Mouse (Mus musculus): ENCODE results near the gene B130006D01Rik.
A peak's percentile ranks its signal among the peaks of the same experiment; 100 is the strongest.
"Not testable (repeated sequence)": the region's sequence is repeated elsewhere in the genome, so short reads cannot be mapped to it uniquely, and the experiment has no call there.

The B130006D01Rik gene

GRCm38 (mm10) chr11:95713811-95714241 is 9.6 kb upstream of the B130006D01Rik start:
- DNase-seq (ENCODE audit: low spot score): no peak

GRCm38 (mm10) chr11:95714411-95714810 is 9.0 kb upstream of the B130006D01Rik start:
- no peak for DNase-seq (ENCODE audit: low spot score)

GRCm38 (mm10) chr11:95716136-95716535 is 7.3 kb upstream of the B130006D01Rik start:
- no peak for DNase-seq (ENCODE audit: low spot score)

GRCm38 (mm10) chr11:95719356-95719755 is 4.0 kb upstream of the B130006D01Rik start:
- no peak for DNase-seq (ENCODE audit: low spot score)

- DNase-seq (ENCODE audit: low spot score): no peak
Measured at GRCm38 (mm10) chr11:95724466-95724865, 1.1 kb downstream of the B130006D01Rik start.

- no peak for DNase-seq (ENCODE audit: low spot score)
Measured at GRCm38 (mm10) chr11:95726156-95726555, 2.8 kb downstream of the B130006D01Rik start.

- no peak for DNase-seq (ENCODE audit: low spot score)
Measured at GRCm38 (mm10) chr11:95727947-95728346, 4.6 kb downstream of the B130006D01Rik start.

- DNase-seq (ENCODE audit: low spot score): no peak
Measured at GRCm38 (mm10) chr11:95728916-95729907, 5.8 kb downstream of the B130006D01Rik start.

- no peak for DNase-seq (ENCODE audit: low spot score)
Measured at GRCm38 (mm10) chr11:95734485-95734884, 11.1 kb downstream of the B130006D01Rik start.

- DNase-seq (ENCODE audit: low spot score): no peak
Measured at GRCm38 (mm10) chr11:95737811-95738210, 14.4 kb downstream of the B130006D01Rik start.

- no peak for DNase-seq (ENCODE audit: low spot score)
Measured at GRCm38 (mm10) chr11:95744521-95744920, 21.1 kb downstream of the B130006D01Rik start.

GRCm38 (mm10) chr11:95746821-95747220 is 23.4 kb downstream of the B130006D01Rik start:
- DNase-seq (ENCODE audit: low spot score): no peak

GRCm38 (mm10) chr11:95748331-95748730 is 24.9 kb downstream of the B130006D01Rik start:
- no peak for DNase-seq (ENCODE audit: low spot score)

- no peak for DNase-seq (ENCODE audit: low spot score)
Measured at GRCm38 (mm10) chr11:95749619-95750018, 26.2 kb downstream of the B130006D01Rik start.

GRCm38 (mm10) chr11:95750995-95751394 is 27.6 kb downstream of the B130006D01Rik start:
- peak; percentile 90 for DNase-seq (ENCODE audit: low spot score)

GRCm38 (mm10) chr11:95755137-95755536 is 31.8 kb downstream of the B130006D01Rik start:
- DNase-seq (ENCODE audit: low spot score): not testable (repeated sequence)

GRCm38 (mm10) chr11:95760521-95760920 is 37.1 kb downstream of the B130006D01Rik start:
- DNase-seq (ENCODE audit: low spot score): peak; percentile 7

GRCm38 (mm10) chr11:95762996-95763395 is 39.6 kb downstream of the B130006D01Rik start:
- no peak for DNase-seq (ENCODE audit: low spot score)

GRCm38 (mm10) chr11:95764806-95765205 is 41.4 kb downstream of the B130006D01Rik start:
- no peak for DNase-seq (ENCODE audit: low spot score)

GRCm38 (mm10) chr11:95765334-95765733 is 41.9 kb downstream of the B130006D01Rik start:
- DNase-seq (ENCODE audit: low spot score): no peak

GRCm38 (mm10) chr11:95768244-95768643 is 44.9 kb downstream of the B130006D01Rik start:
- DNase-seq (ENCODE audit: low spot score): no peak

- DNase-seq (ENCODE audit: low spot score): no peak
Measured at GRCm38 (mm10) chr11:95769208-95769607, 45.8 kb downstream of the B130006D01Rik start.

- peak; percentile 73 for DNase-seq (ENCODE audit: low spot score)
Measured at GRCm38 (mm10) chr11:95770720-95771364, 47.5 kb downstream of the B130006D01Rik start.

Measured in testis, postnatal 10 days (tissue).